Mouse (Mus musculus) embryonic fibroblast, embryonic 13.5 days (primary cell): ENCODE measurements at regions not wholly inside any gene's neighbourhood (a gene's known extent, or its start where the extent isn't known, plus 50 kb on each side); places are given as distances from the start of the nearest gene placed in this dataset.

Source experiments
- CTCF ChIP-seq: IDR thresholded peaks from 2 replicates; pipeline ENCODE4 v1.5.1; 2011; ENCODE audit warnings: mild to moderate bottlenecking, control low read depth, low read length, moderate library complexity, borderline replicate concordance; ENCODE audit not compliant: insufficient read depth
- POLR2A ChIP-seq: IDR thresholded peaks from 2 replicates; pipeline ENCODE4 v1.6.1; 2011; ENCODE audit warnings: low read depth, mild to moderate bottlenecking, control low read depth, low read length, moderate library complexity

DNA sequence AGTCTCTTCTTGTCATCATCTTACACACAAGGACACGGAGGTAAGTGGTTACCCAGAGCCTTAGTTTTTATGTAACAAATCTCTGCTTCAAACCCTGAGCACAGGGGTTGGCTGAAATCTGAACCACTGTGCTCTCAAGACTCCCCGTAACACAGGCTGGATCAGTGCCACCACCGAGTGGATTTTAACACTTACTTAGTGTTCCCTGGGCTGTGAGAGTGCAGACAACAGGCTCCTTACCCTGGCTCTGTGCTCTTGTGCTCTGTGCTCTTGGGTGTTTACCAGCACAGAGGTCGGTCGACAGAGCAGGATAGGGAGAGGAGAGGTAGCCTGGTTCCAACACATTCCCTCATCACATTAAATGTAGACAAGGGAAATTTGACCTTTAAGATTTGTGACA is 134.9 kb downstream of the Cartpt start:
- TF ChIP-seq POLR2A (no peak), CTCF (no peak)
